Mouse (Mus musculus): ENCODE measurements around the gene Gipc3.

DNA sequence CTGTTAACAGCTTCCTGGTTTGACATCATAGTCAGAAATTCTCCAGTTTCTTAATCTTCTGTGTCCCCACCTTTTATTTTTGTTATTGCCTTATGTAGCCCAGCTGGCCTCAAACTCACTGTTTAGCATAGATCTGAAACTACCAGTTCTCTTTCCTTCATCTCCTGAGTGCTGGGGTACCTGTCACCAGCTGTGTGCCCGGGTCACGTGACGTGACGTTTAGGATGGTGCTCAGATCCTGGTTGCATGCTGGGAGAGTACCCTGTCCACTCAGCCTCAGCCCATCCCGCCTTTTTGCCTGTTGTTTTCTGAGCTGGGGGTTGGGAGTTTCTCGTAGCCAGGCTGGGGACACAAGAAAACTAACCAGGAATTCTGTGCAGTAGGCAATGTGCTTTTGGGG, 45.8 kb downstream of the Gipc3 start:
- no peak for TF ChIP-seq MAZ (IDR thresholded peaks at IDR 0.05; ENCODE audit: low read depth, low read length)
- TF ChIP-seq TBP (conservative IDR thresholded peaks at IDR 0.05; ENCODE audit: low read depth, low read length): no peak
- peak; percentile 47 for TF ChIP-seq ELF1 (IDR thresholded peaks at IDR 0.05; ENCODE audit: low read depth, low read length)
- TF ChIP-seq MAFK (IDR thresholded peaks at IDR 0.05; ENCODE audit: insufficient replicate concordance, low read length): no peak
- TF ChIP-seq ZKSCAN1 (IDR thresholded peaks at IDR 0.05; ENCODE audit: borderline replicate concordance, low read depth, low read length): no peak
- no peak for TF ChIP-seq CTCF (conservative IDR thresholded peaks at IDR 0.05 in 1 of 2, IDR thresholded peaks at IDR 0.05 in 1 of 2; ENCODE audit: low read depth in 2 of 2, low read length in 2 of 2)
- peak; percentile 91 for TF ChIP-seq MAX (IDR thresholded peaks at IDR 0.05; ENCODE audit: low read length)
